Mouse (Mus musculus): ENCODE measurements around the gene Lrrtm4. TPM values are rescaled to one million over a fixed set of nuclear protein-coding genes. Genes with fewer than 3 reads are reported as not detected.

Lrrtm4 gene
- polyA plus RNA-seq, 1 experiment = 9.0 TPM

GRCm38 (mm10) chr6:80328391-80328790, 309.7 kb downstream of the Lrrtm4 start:
- no peak overlapping the region for H3K4me3 ChIP-seq (replicated peaks; ENCODE audit: insufficient read depth, low read depth, low read length)
- no peaks in the 10 kb centered on the region for H3K4me1 ChIP-seq (ENCODE audit: control insufficient read depth, insufficient read depth, low read length)
- no peak overlapping the region for H3K27ac ChIP-seq (ENCODE audit: insufficient read depth, low read length)
- no peak for DNase-seq
- no peaks in the 10 kb centered on the region for H3K27me3 ChIP-seq (ENCODE audit: control insufficient read depth, insufficient read depth, low read length)
- 89% methylated on average over 3 of the region's 3 CpGs for WGBS
- TF ChIP-seq POLR2A (IDR thresholded peaks at IDR 0.05; ENCODE audit: borderline replicate concordance, insufficient read depth, low read length) (no peak), CTCF (IDR thresholded peaks at IDR 0.05; ENCODE audit: borderline replicate concordance, insufficient read depth, low read depth, low read length) (no peak)

DNA sequence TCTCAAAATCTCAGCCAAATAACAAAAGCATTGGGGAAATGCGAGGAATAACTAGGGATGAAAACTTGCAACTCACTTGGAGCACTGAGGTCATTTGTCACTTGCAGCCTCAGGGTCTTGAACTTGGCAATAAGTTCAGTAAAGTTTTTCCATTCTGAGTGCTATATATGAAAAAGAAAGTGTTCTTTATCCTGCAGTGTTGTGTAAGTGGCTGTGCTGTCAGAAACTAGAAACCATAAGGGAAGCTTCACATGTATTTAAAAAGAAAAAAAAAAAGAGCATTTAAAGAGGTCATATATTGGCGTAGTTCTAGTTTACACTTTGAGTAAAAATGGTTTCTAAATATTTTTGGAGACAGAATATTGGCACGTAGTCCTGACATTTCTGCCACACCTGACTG, 313.1 kb downstream of the Lrrtm4 start:
- TF ChIP-seq CTCF (IDR thresholded peaks at IDR 0.05; ENCODE audit: borderline replicate concordance, insufficient read depth, low read depth, low read length) = no peak
- TF ChIP-seq POLR2A (IDR thresholded peaks at IDR 0.05; ENCODE audit: borderline replicate concordance, insufficient read depth, low read length) = no peak
- WGBS = 72% methylated on average over 3 of the region's 3 CpGs
- H3K27ac ChIP-seq (ENCODE audit: insufficient read depth, low read length) = no peak overlapping the region
- H3K4me1 ChIP-seq (ENCODE audit: control insufficient read depth, insufficient read depth, low read length) = no peaks in the 10 kb centered on the region
- H3K27me3 ChIP-seq (ENCODE audit: control insufficient read depth, insufficient read depth, low read length) = no peaks in the 10 kb centered on the region
- H3K4me3 ChIP-seq (replicated peaks; ENCODE audit: insufficient read depth, low read depth, low read length) = no peak overlapping the region
- no peak for DNase-seq

DNA sequence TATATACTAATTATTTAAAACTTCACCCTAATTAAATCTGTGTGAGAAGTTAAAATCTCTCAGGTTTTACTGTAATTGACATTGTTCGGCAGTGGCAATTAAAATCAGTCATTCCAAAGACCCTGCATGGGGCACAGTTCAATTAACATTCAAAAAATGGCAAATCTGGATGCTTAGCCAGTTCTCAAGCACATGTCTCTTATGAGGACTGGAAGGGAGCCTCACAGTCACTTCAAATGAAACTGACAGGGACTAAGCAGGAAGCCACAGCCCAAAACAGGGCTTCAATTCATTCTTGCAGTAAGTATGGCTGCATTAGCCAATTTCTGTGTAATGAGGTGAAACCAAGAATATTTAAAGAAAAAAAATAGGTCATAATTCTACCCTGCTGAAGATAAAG, 333.6 kb downstream of the Lrrtm4 start:
- WGBS = 30% methylated on average over 1 of the region's 1 CpGs
- no peaks in the 10 kb centered on the region for H3K4me1 ChIP-seq (ENCODE audit: control insufficient read depth, insufficient read depth, low read length)
- H3K4me3 ChIP-seq (replicated peaks; ENCODE audit: insufficient read depth, low read depth, low read length) = no peak overlapping the region
- no peak overlapping the region for H3K27ac ChIP-seq (ENCODE audit: insufficient read depth, low read length)
- no peaks in the 10 kb centered on the region for H3K27me3 ChIP-seq (ENCODE audit: control insufficient read depth, insufficient read depth, low read length)
- DNase-seq = no peak
- TF ChIP-seq CTCF (IDR thresholded peaks at IDR 0.05; ENCODE audit: borderline replicate concordance, insufficient read depth, low read depth, low read length) (no peak), POLR2A (IDR thresholded peaks at IDR 0.05; ENCODE audit: borderline replicate concordance, insufficient read depth, low read length) (no peak)

- no peak for DNase-seq
- no peaks in the 10 kb centered on the region for H3K27me3 ChIP-seq (ENCODE audit: control insufficient read depth, insufficient read depth, low read length)
- 95% methylated on average over 1 of the region's 1 CpGs for WGBS
- TF ChIP-seq CTCF (IDR thresholded peaks at IDR 0.05; ENCODE audit: borderline replicate concordance, insufficient read depth, low read depth, low read length) (no peak), POLR2A (IDR thresholded peaks at IDR 0.05; ENCODE audit: borderline replicate concordance, insufficient read depth, low read length) (no peak)
- H3K27ac ChIP-seq (ENCODE audit: insufficient read depth, low read length) = no peak overlapping the region
- H3K4me3 ChIP-seq (replicated peaks; ENCODE audit: insufficient read depth, low read depth, low read length) = no peak overlapping the region
- H3K4me1 ChIP-seq (ENCODE audit: control insufficient read depth, insufficient read depth, low read length) = no peaks in the 10 kb centered on the region
Observed at GRCm38 (mm10) chr6:80357092-80357491, 338.4 kb downstream of the Lrrtm4 start.

DNA sequence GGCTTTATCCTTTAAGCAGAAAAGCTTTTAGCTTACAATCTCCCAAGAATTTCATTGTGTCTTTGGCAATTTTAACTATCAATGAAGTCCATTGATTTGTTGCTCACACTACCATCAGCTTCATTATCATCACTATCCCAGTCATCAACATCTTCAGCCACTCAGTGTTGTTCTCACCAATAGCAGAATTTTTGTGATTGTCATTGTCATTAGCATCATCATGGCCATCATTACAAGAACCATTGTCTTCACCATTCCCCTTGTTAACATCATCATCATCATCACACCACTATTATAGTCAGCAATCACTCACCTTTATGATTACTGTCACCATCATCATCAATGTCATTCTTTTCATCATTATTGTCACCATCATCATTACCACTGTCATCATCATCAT, 344.9 kb downstream of the Lrrtm4 start:
- H3K27me3 ChIP-seq (ENCODE audit: control insufficient read depth, insufficient read depth, low read length) = no peaks in the 10 kb centered on the region
- no peak overlapping the region for H3K4me3 ChIP-seq (replicated peaks; ENCODE audit: insufficient read depth, low read depth, low read length)
- H3K4me1 ChIP-seq (ENCODE audit: control insufficient read depth, insufficient read depth, low read length) = no peaks in the 10 kb centered on the region
- H3K27ac ChIP-seq (ENCODE audit: insufficient read depth, low read length) = no peak overlapping the region
- DNase-seq = no peak
- TF ChIP-seq CTCF (IDR thresholded peaks at IDR 0.05; ENCODE audit: borderline replicate concordance, insufficient read depth, low read depth, low read length) (no peak), POLR2A (IDR thresholded peaks at IDR 0.05; ENCODE audit: borderline replicate concordance, insufficient read depth, low read length) (no peak)

DNA sequence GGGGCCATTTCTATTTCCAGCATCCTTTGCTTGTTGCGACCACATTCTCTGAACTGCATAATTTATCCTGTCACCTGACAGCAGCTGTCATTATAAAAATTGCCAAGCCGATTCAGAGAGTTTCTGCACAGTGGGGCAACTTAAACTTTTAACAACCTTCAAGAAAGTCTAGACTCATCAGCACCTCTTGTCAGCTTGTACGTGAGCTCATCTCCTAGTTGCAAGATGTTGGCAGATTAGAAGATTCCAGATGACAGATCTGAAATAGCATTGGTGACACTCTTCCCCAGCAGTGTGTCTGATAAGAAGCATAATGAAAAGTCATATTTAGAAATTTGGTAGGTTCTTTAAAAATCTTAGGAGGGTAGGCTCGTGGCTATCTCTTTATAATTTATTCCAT, 347.9 kb downstream of the Lrrtm4 start:
- TF ChIP-seq POLR2A (IDR thresholded peaks at IDR 0.05; ENCODE audit: borderline replicate concordance, insufficient read depth, low read length) = no peak
- no peak for DNase-seq
- Histone ChIP-seq H3K4me3 (replicated peaks; ENCODE audit: insufficient read depth, low read depth, low read length) (no peak overlapping the region), H3K27me3 (ENCODE audit: control insufficient read depth, insufficient read depth, low read length) (no peaks in the 10 kb centered on the region), H3K27ac (ENCODE audit: insufficient read depth, low read length) (no peak overlapping the region), H3K4me1 (ENCODE audit: control insufficient read depth, insufficient read depth, low read length) (no peaks in the 10 kb centered on the region)
- 56% methylated on average over 4 of the region's 4 CpGs for WGBS

- Histone ChIP-seq H3K27ac (ENCODE audit: insufficient read depth, low read length) (no peak overlapping the region), H3K27me3 (ENCODE audit: control insufficient read depth, insufficient read depth, low read length) (no peaks in the 10 kb centered on the region), H3K4me3 (replicated peaks; ENCODE audit: insufficient read depth, low read depth, low read length) (no peak overlapping the region), H3K4me1 (ENCODE audit: control insufficient read depth, insufficient read depth, low read length) (no peaks in the 10 kb centered on the region)
- no peak for DNase-seq
- TF ChIP-seq POLR2A (IDR thresholded peaks at IDR 0.05; ENCODE audit: borderline replicate concordance, insufficient read depth, low read length) = no peak
- TF ChIP-seq CTCF (IDR thresholded peaks at IDR 0.05; ENCODE audit: borderline replicate concordance, insufficient read depth, low read depth, low read length) = no peak
- 31% methylated on average over 4 of the region's 4 CpGs for WGBS
Observed at GRCm38 (mm10) chr6:80389571-80389970, 370.9 kb downstream of the Lrrtm4 start.

DNA sequence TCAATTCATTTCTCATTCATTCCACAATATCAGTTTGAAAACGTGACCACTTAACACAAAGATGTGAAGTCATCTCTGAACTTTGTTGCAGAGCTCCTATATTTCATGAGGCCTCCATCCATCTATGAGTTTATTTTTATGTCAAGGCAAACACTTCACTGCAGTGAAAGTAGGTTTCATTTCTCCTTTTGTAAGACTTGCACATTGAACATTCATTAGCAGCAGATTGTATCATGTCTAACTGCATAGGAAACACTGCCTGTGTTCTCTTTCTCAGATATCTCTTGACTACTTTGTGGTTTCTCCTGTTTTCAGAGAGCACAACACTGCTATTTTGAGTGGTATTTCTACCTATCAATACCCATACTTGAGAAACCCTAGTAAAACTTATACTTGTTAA, 388.1 kb downstream of the Lrrtm4 start:
- no peak for DNase-seq
- Histone ChIP-seq H3K27ac (ENCODE audit: insufficient read depth, low read length) (no peak overlapping the region), H3K27me3 (ENCODE audit: control insufficient read depth, insufficient read depth, low read length) (no peaks in the 10 kb centered on the region), H3K4me1 (ENCODE audit: control insufficient read depth, insufficient read depth, low read length) (no peaks in the 10 kb centered on the region), H3K4me3 (replicated peaks; ENCODE audit: insufficient read depth, low read depth, low read length) (no peak overlapping the region)
- TF ChIP-seq POLR2A (IDR thresholded peaks at IDR 0.05; ENCODE audit: borderline replicate concordance, insufficient read depth, low read length) = no peak
- no peak for TF ChIP-seq CTCF (IDR thresholded peaks at IDR 0.05; ENCODE audit: borderline replicate concordance, insufficient read depth, low read depth, low read length)
- WGBS = 83% methylated on average over 1 of the region's 1 CpGs

DNA sequence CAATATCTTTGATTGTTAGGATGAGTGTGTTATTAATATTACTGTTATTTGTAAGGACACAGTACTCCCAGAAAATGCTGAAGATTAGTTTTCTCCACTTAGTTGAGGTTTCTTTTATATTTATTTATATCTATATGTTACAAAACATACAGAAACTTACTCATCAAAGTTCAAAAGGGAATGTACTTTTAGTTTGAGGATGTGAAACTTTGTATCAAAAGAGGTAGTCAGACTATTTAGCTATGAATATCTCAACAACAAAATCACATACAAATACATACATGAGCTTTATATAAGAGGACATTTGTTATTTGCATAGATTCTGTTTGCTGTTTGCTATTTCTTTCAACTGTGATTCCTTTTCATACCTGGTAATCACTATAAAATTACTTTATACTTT, 421.5 kb downstream of the Lrrtm4 start:
- DNase-seq = no peak
- H3K27ac ChIP-seq (ENCODE audit: insufficient read depth, low read length) = no peak overlapping the region
- no peak for TF ChIP-seq POLR2A (IDR thresholded peaks at IDR 0.05; ENCODE audit: borderline replicate concordance, insufficient read depth, low read length)
- no peak overlapping the region for H3K4me3 ChIP-seq (replicated peaks; ENCODE audit: insufficient read depth, low read depth, low read length)
- no peaks in the 10 kb centered on the region for H3K27me3 ChIP-seq (ENCODE audit: control insufficient read depth, insufficient read depth, low read length)
- no peaks in the 10 kb centered on the region for H3K4me1 ChIP-seq (ENCODE audit: control insufficient read depth, insufficient read depth, low read length)
